Mouse (Mus musculus) CH12.LX (cell line): ENCODE measurements around the gene Ina. TPM values are rescaled to one million over a fixed set of nuclear protein-coding genes. Genes with fewer than 3 reads are reported as not detected.

Experiments used
- DNase-seq: peaks from one replicate; pipeline ENCODE4 v3.0.0-alpha.2; 2013; ENCODE audit errors: extremely low read depth
- H3K27ac ChIP-seq: 2 replicates; pipeline ENCODE4 v1.5.1; 2012; ENCODE audit warnings: low read depth, mild to moderate bottlenecking, control low read depth, moderate library complexity; ENCODE audit not compliant: insufficient read depth
- H3K27me3 ChIP-seq: replicated peaks from 2 replicates; pipeline ENCODE3; 2012; ENCODE audit warnings: inconsistent platforms
- H3K36me3 ChIP-seq, 2 experiments: replicated peaks in 1 of 2; 2 replicates each; pipeline versions ENCODE3 to v1.6.1; 2012; ENCODE audit warnings: inconsistent platforms in 1 of 2, low read length in 1 of 2, mild to moderate bottlenecking in 1 of 2, mixed read lengths in 1 of 2, moderate library complexity in 1 of 2; ENCODE audit not compliant: control insufficient read depth in 1 of 2, insufficient read depth in 1 of 2
- H3K4me1 ChIP-seq, 2 experiments: 2 replicates each; pipeline ENCODE4 v1.6.1; 2012; ENCODE audit warnings: inconsistent platforms in 1 of 2, moderate library complexity in 1 of 2; ENCODE audit not compliant: insufficient read depth in 2 of 2, control insufficient read depth in 1 of 2
- H3K4me2 ChIP-seq: 2 replicates; pipeline ENCODE4 v1.6.1; 2012; ENCODE audit warnings: low read depth, mild to moderate bottlenecking, control low read depth; ENCODE audit not compliant: poor library complexity, insufficient read depth, severe bottlenecking
- H3K4me3 ChIP-seq, 3 experiments: fragments of 150-350 bp in 1 of 3; sonication (generic) in 1 of 3; replicated peaks in 1 of 3; 2 replicates each; pipeline versions ENCODE3 to v1.5.1; 2011 to 2012; ENCODE audit warnings: low read depth in 2 of 3, low read length in 2 of 3, mild to moderate bottlenecking in 2 of 3, moderate library complexity in 2 of 3, control low read depth in 1 of 3, improper control_type of control experiment in 1 of 3, inconsistent platforms in 1 of 3, mixed read lengths in 1 of 3; ENCODE audit not compliant: poor library complexity in 1 of 3
- H3K79me2 ChIP-seq: replicated peaks from 2 replicates; pipeline ENCODE4 v1.6.1; 2012; ENCODE audit warnings: mild to moderate bottlenecking, moderate library complexity; ENCODE audit not compliant: control insufficient read depth, poor library complexity, insufficient read depth, severe bottlenecking; ENCODE audit errors: extremely low read depth
- H3K9ac ChIP-seq: 2 replicates; pipeline ENCODE4 v1.6.1; 2012; ENCODE audit warnings: low read depth, mild to moderate bottlenecking, control low read depth, moderate library complexity; ENCODE audit not compliant: insufficient read depth
- H3K9me3 ChIP-seq: replicated peaks from 2 replicates; pipeline ENCODE3; 2012; ENCODE audit warnings: low read length, inconsistent platforms, mixed read lengths
- E2F4 ChIP-seq: IDR thresholded peaks from 2 replicates; pipeline ENCODE4 v1.6.1; 2011; ENCODE audit warnings: low read depth, low read length, improper control_type of control experiment; ENCODE audit not compliant: insufficient replicate concordance
- EP300 ChIP-seq: IDR thresholded peaks from 2 replicates; pipeline ENCODE4 v1.6.1; 2011; ENCODE audit warnings: low read length, improper control_type of control experiment
- IRF4 ChIP-seq: IDR thresholded peaks from 2 replicates; pipeline ENCODE4 v1.6.1; 2014; ENCODE audit warnings: low read depth, mild to moderate bottlenecking, inconsistent platforms, low read length, improper control_type of control experiment
- JUN ChIP-seq: IDR thresholded peaks from 2 replicates; pipeline ENCODE4 v1.6.1; 2011; ENCODE audit warnings: low read depth, mild to moderate bottlenecking, low read length, improper control_type of control experiment, moderate library complexity; ENCODE audit not compliant: insufficient read depth
- KAT2A ChIP-seq: IDR thresholded peaks from 2 replicates; pipeline ENCODE4 v1.6.1; 2012; ENCODE audit warnings: low read length, improper control_type of control experiment, inconsistent platforms; ENCODE audit not compliant: insufficient replicate concordance
- MEF2A ChIP-seq: IDR thresholded peaks from 2 replicates; pipeline ENCODE4 v1.6.1; 2014; ENCODE audit warnings: low read depth, mild to moderate bottlenecking, inconsistent platforms, low read length, improper control_type of control experiment, borderline replicate concordance
- MYC ChIP-seq: IDR thresholded peaks from 2 replicates; pipeline ENCODE4 v1.6.1; 2011; ENCODE audit warnings: low read depth, mild to moderate bottlenecking, improper control_type of control experiment, low read length
- NELFE ChIP-seq: IDR thresholded peaks from 2 replicates; pipeline ENCODE4 v1.6.1; 2011; ENCODE audit warnings: low read depth, low read length, improper control_type of control experiment
- POLR2AphosphoS2 ChIP-seq: IDR thresholded peaks from 2 replicates; pipeline ENCODE4 v1.6.1; 2011; ENCODE audit warnings: low read depth, low read length, improper control_type of control experiment
- RCOR1 ChIP-seq: conservative IDR thresholded peaks from 2 replicates; pipeline ENCODE4 v1.6.1; 2012; ENCODE audit warnings: low read depth, mild to moderate bottlenecking, inconsistent platforms, low read length, improper control_type of control experiment
- SIN3A ChIP-seq: IDR thresholded peaks from 2 replicates; pipeline ENCODE4 v1.6.1; 2012; ENCODE audit warnings: low read length, improper control_type of control experiment, inconsistent platforms
- SMC3 ChIP-seq: IDR thresholded peaks from 2 replicates; pipeline ENCODE4 v1.6.1; 2011; ENCODE audit warnings: low read depth, low read length, improper control_type of control experiment
- UBTF ChIP-seq: IDR thresholded peaks from 2 replicates; pipeline ENCODE4 v1.6.1; 2012; ENCODE audit warnings: low read depth, mild to moderate bottlenecking, inconsistent platforms, low read length, improper control_type of control experiment, moderate library complexity
- USF1 ChIP-seq: IDR thresholded peaks from 2 replicates; pipeline ENCODE4 v1.6.1; 2014; ENCODE audit warnings: low read depth, mild to moderate bottlenecking, inconsistent platforms, low read length, improper control_type of control experiment
- USF2 ChIP-seq: conservative IDR thresholded peaks from 2 replicates; pipeline ENCODE4 v1.6.1; 2011; ENCODE audit warnings: low read depth, low read length, improper control_type of control experiment
- ZC3H11A ChIP-seq: IDR thresholded peaks from 2 replicates; pipeline ENCODE4 v1.6.1; 2012; ENCODE audit warnings: low read depth, mild to moderate bottlenecking, inconsistent platforms, low read length, improper control_type of control experiment
- ZKSCAN1 ChIP-seq: IDR thresholded peaks from 2 replicates; pipeline ENCODE4 v1.6.1; 2012; ENCODE audit warnings: low read depth, inconsistent platforms, low read length, improper control_type of control experiment, borderline replicate concordance
- ZNF384 ChIP-seq: IDR thresholded peaks from 2 replicates; pipeline ENCODE4 v1.6.1; 2012; ENCODE audit warnings: low read depth, low read length, improper control_type of control experiment, inconsistent platforms
- dilution Hi-C: fragments of 300-500 bp; cut with MboI; formaldehyde crosslinking; loops from 2 replicates; pipeline ENCODE4 v1.14.3; 2020; ENCODE audit warnings: low sequenced_read_pairs; ENCODE audit not compliant: extremely low pct_unique_long_range_greater_than_20kb, extremely low pct_ligation_motif_present
- in situ Hi-C: fragments of 300-500 bp; cut with MboI; formaldehyde crosslinking; loops from 3 replicates; pipeline ENCODE4 v1.14.3; 2019; ENCODE audit warnings: low sequenced_read_pairs, low pct_ligation_motif_present, low pct_unique_long_range_greater_than_20kb, mixed read lengths
- polyA plus RNA-seq: library from polyadenylated mRNA; unstranded; fragments of >175 nt; gene quantifications from 2 replicates; pipeline ENCODE4 v1.2.1, GENCODE M21; 2012; ENCODE audit warnings: low read depth; ENCODE audit not compliant: insufficient read length
- total RNA-seq, 2 experiments: library from RNA; depleted of rRNA; stranded (reverse); fragments of 300-350 nt in 1 of 2; fragments of >200 nt in 1 of 2; gene quantifications; 2 replicates each; pipeline ENCODE4 v1.2.3; 2012 to 2014

Ina gene
- total and polyA plus RNA-seq, 3 experiments: not detected

DNA sequence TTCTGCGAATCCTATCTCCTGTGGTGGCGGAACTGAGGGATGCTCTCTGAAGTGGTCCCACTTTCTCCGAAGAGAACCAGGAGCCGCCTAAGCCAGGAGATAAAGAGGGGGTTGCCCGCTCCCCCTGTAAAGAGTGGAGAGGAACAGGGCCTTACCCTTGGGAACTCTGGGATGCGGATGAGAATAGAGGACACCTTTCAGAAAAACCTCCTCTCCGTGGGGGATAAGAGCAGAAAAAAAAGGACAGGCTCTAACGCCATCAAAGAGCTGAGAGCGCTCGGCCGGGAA lies 395 bp upstream of the Ina start:
- H3K4me3 ChIP-seq: no peak overlapping the region

DNA sequence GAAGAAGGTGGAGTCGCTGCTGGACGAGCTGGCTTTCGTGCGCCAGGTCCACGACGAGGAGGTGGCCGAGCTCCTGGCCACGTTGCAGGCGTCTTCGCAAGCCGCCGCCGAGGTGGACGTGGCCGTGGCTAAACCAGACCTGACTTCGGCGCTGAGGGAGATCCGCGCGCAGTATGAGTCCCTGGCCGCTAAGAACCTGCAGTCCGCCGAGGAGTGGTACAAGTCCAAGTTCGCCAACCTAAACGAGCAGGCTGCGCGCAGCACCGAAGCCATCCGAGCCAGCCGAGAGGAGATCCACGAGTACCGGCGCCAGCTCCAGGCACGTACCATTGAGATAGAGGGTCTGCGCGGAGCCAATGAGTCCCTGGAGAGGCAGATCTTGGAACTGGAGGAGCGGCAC lies 898 bp downstream of the Ina start:
- Histone ChIP-seq H3K4me1 (no peaks in the 10 kb centered on the region), H3K9ac (no peak overlapping the region), H3K4me2 (no peak overlapping the region), H3K79me2 (no peaks in the 10 kb centered on the region), H3K36me3 (no peaks in the 10 kb centered on the region), H3K4me3 (no peak overlapping the region), H3K9me3 (peaks cover 20% of the 10 kb centered on the region), H3K27ac (no peak overlapping the region), H3K27me3 (no peaks in the 10 kb centered on the region)
- TF ChIP-seq KAT2A: no peak
- in situ Hi-C loops (no loop called here), dilution Hi-C loops (no loop called here)
- no peak for DNase-seq

More for the DNA sequence above, 395 bp upstream of the Ina start:
- dilution Hi-C loops: no loop called here
- in situ Hi-C loops: no loop called here
- Histone ChIP-seq H3K4me1 (peaks cover 3 to 5% of the 10 kb centered on the region in 2 experiments; a peak in 2 of 4 replicates), H3K4me2 (no peak overlapping the region), H3K9ac (no peak overlapping the region), H3K79me2 (no peaks in the 10 kb centered on the region), H3K27ac (no peak overlapping the region), H3K36me3 (no peaks in the 10 kb centered on the region), H3K9me3 (peaks cover 20% of the 10 kb centered on the region), H3K27me3 (no peaks in the 10 kb centered on the region)
- TF ChIP-seq ZNF384 (no peak), POLR2AphosphoS2 (no peak), JUN (no peak), NELFE (no peak), USF1 (no peak), IRF4 (no peak), MYC (no peak)
- no peak for DNase-seq

DNA sequence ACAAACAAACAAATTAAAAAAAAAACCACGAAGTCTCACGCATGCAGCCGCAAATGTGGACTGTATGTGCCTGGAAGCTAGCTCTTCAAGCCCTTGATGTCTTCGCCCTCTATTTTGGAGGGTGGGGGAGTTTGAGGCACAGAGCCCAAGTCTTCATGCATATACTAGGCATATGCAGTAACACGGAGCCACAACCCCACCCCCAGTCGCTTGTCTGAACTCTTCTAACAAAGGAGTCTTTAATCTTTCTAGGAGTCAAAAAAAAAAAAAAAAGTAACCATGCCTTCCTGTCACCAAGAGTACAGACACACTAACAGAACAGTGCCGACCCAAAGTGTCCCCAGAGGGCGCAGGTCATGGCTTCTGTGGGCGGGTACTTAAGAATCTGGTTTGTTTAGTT lies 1.5 kb downstream of the Ina start:
- no peaks in the 10 kb centered on the region for H3K79me2 ChIP-seq
- H3K4me3 ChIP-seq: no peak overlapping the region
- no peak overlapping the region for H3K9ac ChIP-seq
- H3K27ac ChIP-seq: no peak overlapping the region
- no peak overlapping the region for H3K4me2 ChIP-seq
- H3K4me1 ChIP-seq: no peaks in the 10 kb centered on the region
- dilution Hi-C loops (no loop called here), in situ Hi-C loops (no loop called here)
- H3K9me3 ChIP-seq: peaks cover 20% of the 10 kb centered on the region
- DNase-seq: no peak
- H3K36me3 ChIP-seq: no peaks in the 10 kb centered on the region
- no peak for TF ChIP-seq ZKSCAN1
- TF ChIP-seq UBTF: no peak
- TF ChIP-seq E2F4: no peak
- TF ChIP-seq RCOR1: no peak
- TF ChIP-seq POLR2AphosphoS2: no peak
- TF ChIP-seq MEF2A: no peak
- no peak for TF ChIP-seq ZC3H11A
- no peak for TF ChIP-seq USF2
- no peak for TF ChIP-seq SIN3A
- no peak for TF ChIP-seq EP300
- TF ChIP-seq SMC3: no peak
- H3K27me3 ChIP-seq: no peaks in the 10 kb centered on the region
